Mouse (Mus musculus): ENCODE results near the gene Adgrb2. TPM values are rescaled to one million over a fixed set of nuclear protein-coding genes. Genes with fewer than 3 reads are reported as not detected.
A peak's percentile ranks its signal among the peaks of the same experiment; 100 is the strongest.

Adgrb2 gene
- 1 to 10 TPM; 3.0 to 5.1 TPM for total RNA-seq (2021)
- long read RNA-seq, experiment 1, full-length matches to known transcripts = 1 of 9 reads
- long read RNA-seq, experiment 1, partial matches to known transcripts = 3 of 9 reads
- long read RNA-seq, experiment 1, other reads (novel, unspliced or antisense) = 5 of 9 reads
- long read RNA-seq, experiment 2, partial matches to known transcripts = 5 of 7 reads
- long read RNA-seq, experiment 2, other reads (novel, unspliced or antisense) = 2 of 7 reads

GRCm38 (mm10) chr4:129984421-129985061 is at the start of gene Adgrb2:
Gene Adgrb2 (plus strand): TSS chr4:129984870.
- DNase-seq (ENCODE audit: low spot score in 2 of 2) = no peak

- no peak for DNase-seq (ENCODE audit: low spot score in 2 of 2)
Observed at GRCm38 (mm10) chr4:129951359-129951821, 33.3 kb upstream of the Adgrb2 start.

- no peak for DNase-seq (ENCODE audit: low spot score in 2 of 2)
Observed at GRCm38 (mm10) chr4:129952241-129952810, 32.3 kb upstream of the Adgrb2 start.

GRCm38 (mm10) chr4:129954527-129954926 is 30.1 kb upstream of the Adgrb2 start:
- DNase-seq (ENCODE audit: low spot score in 2 of 2) = no peak

- DNase-seq (ENCODE audit: low spot score in 2 of 2) = peak in 1 of 2 experiments; percentile 50
Observed at GRCm38 (mm10) chr4:129960180-129960944, 24.3 kb upstream of the Adgrb2 start.

GRCm38 (mm10) chr4:129965294-129965693 is 19.4 kb upstream of the Adgrb2 start:
- no peak for DNase-seq (ENCODE audit: low spot score in 2 of 2)

GRCm38 (mm10) chr4:129966201-129966600 is 18.5 kb upstream of the Adgrb2 start:
- no peak for DNase-seq (ENCODE audit: low spot score in 2 of 2)

GRCm38 (mm10) chr4:129967024-129968014 is 17.4 kb upstream of the Adgrb2 start:
- no peak for DNase-seq (ENCODE audit: low spot score in 2 of 2)

- no peak for DNase-seq (ENCODE audit: low spot score in 2 of 2)
Observed at GRCm38 (mm10) chr4:129970168-129970567, 14.5 kb upstream of the Adgrb2 start.

- DNase-seq (ENCODE audit: low spot score in 2 of 2) = no peak
Observed at GRCm38 (mm10) chr4:129970861-129971260, 13.8 kb upstream of the Adgrb2 start.

- DNase-seq (ENCODE audit: low spot score in 2 of 2) = no peak
Observed at GRCm38 (mm10) chr4:129971989-129972388, 12.7 kb upstream of the Adgrb2 start.

GRCm38 (mm10) chr4:129974285-129974684 is 10.4 kb upstream of the Adgrb2 start:
- no peak for DNase-seq (ENCODE audit: low spot score in 2 of 2)

- no peak for DNase-seq (ENCODE audit: low spot score in 2 of 2)
Observed at GRCm38 (mm10) chr4:129977256-129977655, 7.4 kb upstream of the Adgrb2 start.

- no peak for DNase-seq (ENCODE audit: low spot score in 2 of 2)
Observed at GRCm38 (mm10) chr4:129978227-129978626, 6.4 kb upstream of the Adgrb2 start.

GRCm38 (mm10) chr4:129978930-129979329 is 5.7 kb upstream of the Adgrb2 start:
- no peak for DNase-seq (ENCODE audit: low spot score in 2 of 2)

GRCm38 (mm10) chr4:129981657-129982056 is 3.0 kb upstream of the Adgrb2 start:
- DNase-seq (ENCODE audit: low spot score in 2 of 2) = no peak

GRCm38 (mm10) chr4:129983046-129983445 is 1.6 kb upstream of the Adgrb2 start:
- DNase-seq (ENCODE audit: low spot score in 2 of 2) = no peak

GRCm38 (mm10) chr4:129983764-129984420 is 778 bp upstream of the Adgrb2 start:
- DNase-seq (ENCODE audit: low spot score in 2 of 2) = peak; percentile 40 to 67

GRCm38 (mm10) chr4:129985161-129985670 is 546 bp downstream of the Adgrb2 start:
- DNase-seq (ENCODE audit: low spot score in 2 of 2) = no peak
